Mouse (Mus musculus) lung, postnatal 10 days (tissue): ENCODE data around the gene Mylk2.
A peak's percentile ranks its signal among the peaks of the same experiment; 100 is the strongest.

Experiments used
- DNase-seq: peaks from one replicate; pipeline ENCODE4 v3.0.0; 2021

The Mylk2 gene

DNA sequence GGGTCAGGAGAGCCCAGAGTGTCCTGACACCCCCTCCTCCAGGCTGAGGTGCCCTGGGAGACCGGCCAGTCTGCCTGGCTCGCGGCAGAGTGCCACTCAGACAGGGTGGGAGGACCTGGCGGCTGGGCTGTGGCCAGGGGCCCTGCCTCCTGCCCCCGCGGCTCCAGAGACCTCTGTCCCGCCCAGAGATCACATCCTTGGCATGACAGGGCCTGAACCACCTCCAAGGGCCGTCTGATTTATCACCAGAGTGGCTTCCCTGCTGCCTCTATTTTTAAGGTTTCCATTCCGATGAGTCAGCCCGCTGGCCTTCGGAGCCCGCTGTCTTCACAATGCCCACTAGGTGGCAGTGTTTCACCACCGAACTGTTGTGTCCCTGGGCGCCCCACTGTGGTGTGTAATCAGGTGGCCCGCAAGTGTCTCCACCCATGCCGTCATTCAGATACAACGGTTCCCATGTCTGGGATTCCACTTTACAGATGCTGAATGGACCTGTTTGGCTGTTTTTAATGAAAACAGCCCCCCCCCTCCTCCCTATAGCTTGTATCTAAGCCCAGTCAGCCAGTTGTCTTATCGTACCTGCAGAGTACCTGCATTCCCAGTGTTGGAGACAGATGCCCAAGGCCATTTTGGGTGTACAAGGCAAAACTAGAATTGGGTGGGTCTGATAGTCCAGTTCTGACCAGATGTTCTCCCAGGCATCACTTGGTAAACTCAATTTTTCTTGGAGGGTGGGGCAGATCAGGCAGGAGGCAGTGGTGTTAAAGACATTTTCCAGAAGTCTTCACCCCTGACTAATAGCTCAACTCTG lies 3.4 kb downstream of the Mylk2 start:
- DNase-seq, result peak; percentile 90

DNA sequence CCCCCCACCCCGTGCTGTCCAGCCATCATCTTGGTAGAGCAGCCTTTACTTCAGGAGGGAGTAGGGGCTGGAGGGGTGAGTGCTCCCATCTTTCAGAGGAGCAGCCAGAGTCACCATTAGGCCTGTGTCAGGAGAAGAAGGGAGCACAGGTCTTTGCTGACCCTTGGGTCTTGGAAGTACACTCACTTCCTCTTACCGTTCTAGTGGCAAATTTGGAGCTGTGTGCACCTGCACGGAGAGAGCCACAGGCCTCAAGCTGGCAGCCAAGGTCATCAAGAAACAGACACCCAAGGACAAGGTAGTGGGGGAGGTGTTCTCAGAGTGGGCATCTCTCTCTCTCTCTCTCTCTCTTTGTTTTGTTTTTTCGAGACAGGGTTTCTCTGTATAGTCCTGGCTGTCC lies 4.3 kb downstream of the Mylk2 start:
- no peak for DNase-seq

DNA sequence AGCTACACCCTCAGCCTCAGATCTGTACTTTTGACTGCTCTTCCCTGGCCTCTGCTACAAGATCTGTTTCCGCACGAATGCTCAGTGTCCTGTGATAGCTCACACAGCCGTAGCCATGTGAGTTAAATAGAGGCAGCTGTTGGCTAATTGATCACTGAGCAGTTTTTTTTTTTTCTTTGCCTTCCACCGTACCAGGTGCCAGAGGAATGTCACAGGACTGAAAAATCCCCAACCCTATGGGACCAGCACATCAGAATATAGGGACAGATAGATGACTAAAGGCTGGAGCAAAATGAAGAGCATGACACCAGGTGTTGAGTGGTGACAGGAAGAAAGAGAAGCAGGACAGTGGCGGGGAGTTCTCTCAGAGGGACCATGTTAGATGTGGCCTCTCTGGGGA lies 5.0 kb downstream of the Mylk2 start:
- DNase-seq, result no peak

DNA sequence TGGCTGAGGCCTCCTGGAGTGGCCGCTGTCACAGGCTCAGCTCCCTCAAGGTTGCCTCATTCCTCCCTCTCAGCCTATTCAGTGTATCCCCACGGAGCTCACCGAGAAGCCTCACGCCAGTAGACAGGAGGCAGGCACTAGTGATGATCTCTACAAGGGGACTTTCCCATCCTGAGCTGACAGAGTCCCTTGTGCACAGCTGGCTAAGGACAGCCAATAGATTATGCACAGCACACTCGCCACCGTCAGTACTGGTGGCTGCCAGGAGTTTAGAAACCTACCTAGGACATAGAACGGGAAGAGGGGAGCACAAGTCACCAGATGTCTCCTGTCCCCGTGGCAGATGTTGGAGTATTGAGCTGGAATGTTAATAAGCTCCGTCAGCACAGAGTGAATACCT lies 6.5 kb downstream of the Mylk2 start:
- DNase-seq, result no peak

DNA sequence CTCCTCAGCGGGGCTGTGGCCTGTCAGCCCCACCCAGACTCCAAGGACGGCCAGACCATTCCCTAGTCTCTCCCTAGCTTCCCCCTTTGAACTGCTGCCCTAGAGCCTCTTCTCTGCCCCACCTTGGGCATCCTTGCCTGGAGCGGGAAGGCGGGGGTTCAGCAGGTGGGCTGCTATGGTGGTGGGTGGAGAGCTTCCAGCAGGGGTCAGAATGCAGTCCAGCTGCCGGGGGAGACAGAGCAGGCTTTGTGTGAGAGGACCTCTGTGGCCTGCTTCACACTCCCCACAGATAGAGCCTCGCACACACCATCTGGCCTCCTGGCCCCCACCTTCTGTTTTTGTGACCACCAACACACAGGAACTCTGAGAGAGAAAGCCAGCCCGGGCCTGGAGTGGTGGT lies 11.2 kb downstream of the Mylk2 start:
- DNase-seq, result no peak

DNA sequence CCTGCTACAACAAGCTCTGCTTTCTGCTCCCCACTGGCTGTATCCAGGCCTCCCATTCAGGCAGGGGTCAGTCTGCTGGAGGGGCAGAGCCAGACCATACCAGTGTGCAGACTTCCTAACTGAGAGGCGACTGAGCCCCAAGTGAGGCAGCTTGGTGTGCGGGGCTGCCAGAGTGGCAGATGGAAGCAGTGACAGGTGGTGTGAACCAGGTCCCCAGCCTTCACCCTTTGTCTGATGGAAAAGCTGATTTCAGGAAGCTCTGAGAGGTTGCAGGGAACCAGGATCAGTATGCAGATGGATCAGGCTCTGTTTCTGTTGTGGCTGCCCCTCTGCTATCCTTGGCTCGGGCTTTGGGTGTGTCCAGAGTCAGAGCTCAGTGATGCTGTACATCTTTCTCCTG lies 12.5 kb downstream of the Mylk2 start:
- no peak for DNase-seq

DNA sequence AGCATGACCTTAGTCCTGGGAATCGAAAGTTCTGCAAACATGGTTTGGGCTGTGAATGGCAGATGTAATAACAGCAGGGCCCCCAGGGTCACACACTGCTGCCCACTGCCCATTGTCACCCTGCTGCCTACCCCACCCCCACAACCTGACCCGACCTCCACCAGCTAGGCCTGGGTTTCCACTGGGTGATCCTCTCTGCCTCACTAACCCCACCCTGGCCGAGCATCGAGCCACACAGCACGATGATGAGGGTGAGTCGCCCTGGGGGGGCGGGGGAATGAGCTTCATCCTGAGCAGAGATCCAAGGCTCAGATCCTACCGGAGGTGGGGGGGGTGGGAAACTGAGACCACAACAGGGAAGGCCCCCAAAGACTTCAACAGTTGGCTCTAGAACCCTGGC lies 13.0 kb downstream of the Mylk2 start:
- DNase-seq, result no peak

DNA sequence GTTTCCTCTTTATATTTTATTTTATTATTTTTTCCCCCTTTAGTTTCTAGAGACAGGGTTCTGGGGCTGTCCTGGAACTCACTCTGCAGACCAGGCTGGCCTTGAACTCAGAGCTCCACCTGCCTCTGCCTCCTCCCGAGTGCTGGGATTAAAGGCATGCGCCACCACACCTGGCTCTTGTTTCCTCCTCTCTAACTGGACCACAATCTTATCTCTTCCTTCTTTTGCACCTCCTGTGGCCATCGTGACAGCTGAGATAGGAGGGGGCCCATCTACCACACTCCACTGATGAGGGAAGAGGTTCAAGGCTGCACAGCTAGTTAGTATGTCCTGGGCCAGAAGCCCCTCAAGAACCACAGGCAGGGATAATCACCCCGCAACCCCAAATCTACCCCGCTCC lies 13.4 kb downstream of the Mylk2 start:
- DNase-seq, result no peak

DNA sequence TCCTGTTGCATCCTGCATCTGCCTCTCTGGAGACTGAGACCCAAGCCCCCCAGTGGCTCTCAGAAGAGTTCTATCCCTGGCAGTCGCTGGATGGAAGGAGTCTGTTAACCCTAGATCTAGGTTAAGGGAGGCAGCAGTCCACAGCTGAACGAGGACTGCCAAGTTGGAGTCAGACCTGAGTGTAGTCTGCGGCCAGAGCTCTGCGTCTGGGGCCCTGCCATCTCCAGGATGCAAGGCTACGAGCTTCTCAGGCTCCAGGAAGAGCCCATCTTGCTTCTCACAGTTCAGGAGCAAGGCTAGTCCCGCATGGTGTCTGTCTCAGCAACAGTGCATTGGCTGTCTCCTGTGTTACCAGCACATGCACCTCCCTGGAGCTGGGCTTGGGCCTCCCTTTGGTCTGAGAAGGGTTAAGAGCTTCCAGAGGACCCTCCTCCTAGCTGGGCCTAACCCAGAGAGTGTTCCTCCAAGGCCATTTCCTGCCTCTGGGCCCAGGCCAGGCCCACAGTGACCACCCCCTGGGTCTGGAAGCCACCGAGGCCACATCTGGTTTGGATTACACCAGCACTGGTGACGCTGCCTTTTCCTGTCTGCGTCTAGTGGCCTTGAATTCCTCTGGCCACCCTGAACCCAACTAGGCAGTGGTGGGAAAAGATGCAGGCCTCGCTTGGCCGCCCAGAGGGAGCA lies 14.2 kb downstream of the Mylk2 start:
- peak; percentile 86 for DNase-seq

DNA sequence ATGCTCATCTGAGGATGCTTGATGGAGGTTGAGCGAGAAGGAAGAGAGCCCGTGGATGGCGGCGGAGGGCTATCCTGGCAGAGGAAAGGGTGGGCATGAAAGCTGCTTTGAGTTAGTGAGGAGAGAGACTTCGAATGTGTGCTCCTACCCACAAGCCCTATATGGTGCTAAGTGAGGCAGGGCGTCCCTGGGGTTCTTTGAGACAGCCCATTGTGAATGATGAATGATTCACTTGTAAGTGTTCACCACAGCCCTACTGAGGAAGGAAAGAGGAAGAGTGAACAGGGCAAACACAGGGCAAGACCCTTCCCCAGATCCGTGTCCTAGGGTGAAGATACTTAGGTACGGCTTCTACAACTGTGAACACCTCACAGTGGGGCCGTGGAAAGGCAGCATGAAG lies 15.7 kb downstream of the Mylk2 start:
- DNase-seq, result no peak

DNA sequence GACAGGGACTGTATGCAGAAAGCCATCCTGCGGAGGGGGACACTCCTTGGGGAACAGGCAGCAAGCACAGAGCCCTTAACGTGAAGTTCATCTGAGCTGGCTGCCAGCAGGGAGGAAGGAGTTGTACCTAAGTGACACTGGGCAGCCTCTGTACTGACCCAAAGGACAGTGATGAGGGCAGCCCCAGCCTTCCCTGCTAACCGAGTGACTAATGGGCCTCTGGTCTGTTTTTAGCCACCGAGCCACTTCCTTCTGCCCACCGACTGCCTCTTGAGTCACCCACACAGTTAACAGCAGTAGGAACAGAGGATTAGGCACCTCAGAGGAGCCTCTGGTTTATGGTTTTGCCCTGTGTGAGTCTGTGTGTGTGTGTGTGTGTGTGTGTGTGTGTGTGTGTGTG lies 16.2 kb downstream of the Mylk2 start:
- DNase-seq, result no peak

DNA sequence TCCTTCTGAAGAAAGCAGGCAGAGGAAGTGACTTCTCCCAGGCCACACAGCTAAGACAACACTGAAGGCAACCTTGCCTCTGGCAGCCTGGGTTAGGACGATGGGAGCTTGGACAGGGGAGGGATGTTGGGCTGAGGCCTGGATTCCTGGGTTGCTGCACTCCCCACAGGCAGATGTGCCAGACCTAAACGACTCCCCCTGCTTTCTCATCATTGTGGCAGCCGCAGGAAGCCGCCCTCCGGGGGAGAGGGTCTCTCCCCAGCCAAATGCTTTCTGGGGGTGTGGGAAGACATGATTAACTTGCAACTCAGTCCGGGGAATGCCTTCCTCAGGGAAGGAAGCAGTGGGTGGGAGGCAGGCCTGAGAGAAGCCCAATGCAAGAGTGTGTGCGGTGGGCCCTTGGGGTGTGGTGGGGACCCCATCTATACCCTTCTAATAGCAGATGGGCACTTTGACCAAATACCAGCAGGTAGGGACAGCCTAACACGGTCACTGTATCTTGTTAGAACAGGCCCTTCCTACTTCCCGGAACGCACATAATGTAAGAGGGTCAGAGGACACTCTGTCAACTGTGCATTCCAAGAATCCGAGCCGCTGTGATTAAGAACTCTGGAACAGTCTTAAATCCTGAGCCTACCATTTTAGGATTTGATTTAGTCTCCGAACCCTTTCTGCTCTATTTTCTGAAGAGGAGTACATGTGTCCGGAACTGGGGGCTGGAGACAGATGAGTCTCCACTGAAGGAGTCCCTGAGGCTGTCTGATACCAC lies 17.3 kb downstream of the Mylk2 start:
- no peak for DNase-seq

DNA sequence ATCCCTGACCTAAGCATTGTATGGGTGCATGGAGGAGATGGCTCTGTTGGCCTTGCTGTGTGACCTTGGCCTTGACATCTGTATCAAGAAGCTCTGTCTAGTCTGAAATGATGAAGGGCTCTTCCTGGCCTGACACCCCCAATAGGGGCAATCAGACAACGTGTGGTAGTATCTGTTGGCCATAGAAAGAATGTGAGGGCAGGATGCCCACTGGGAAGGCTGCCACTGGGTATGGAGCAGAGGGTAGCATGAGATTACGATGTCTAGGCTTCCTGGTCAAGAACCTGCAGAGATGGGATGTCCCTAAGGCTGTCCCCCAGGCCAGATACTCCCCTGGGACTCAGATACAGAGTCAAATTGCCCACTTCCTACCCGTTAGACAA lies 17.8 kb downstream of the Mylk2 start:
- DNase-seq, result no peak

DNA sequence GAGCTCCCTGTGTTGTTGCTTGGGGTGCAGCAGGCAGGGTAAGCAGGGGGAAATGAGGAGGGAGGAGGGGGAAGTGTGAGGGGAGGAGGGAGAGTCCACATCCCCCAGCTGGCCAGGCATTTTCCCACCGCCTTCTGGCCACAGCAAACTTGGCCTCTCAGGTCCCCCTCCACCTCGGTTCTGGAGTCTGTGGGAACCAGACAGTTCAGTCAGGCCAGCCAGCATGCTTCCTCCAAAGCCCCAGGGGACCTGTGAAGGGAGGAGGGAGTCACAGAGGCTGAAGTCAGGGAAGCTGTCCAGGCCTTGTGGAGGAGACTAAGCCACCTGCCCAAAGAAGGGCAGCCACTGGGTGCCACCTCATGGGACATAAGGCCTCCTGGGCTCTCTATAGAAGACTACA lies 19.1 kb downstream of the Mylk2 start:
- DNase-seq, result peak; percentile 66

DNA sequence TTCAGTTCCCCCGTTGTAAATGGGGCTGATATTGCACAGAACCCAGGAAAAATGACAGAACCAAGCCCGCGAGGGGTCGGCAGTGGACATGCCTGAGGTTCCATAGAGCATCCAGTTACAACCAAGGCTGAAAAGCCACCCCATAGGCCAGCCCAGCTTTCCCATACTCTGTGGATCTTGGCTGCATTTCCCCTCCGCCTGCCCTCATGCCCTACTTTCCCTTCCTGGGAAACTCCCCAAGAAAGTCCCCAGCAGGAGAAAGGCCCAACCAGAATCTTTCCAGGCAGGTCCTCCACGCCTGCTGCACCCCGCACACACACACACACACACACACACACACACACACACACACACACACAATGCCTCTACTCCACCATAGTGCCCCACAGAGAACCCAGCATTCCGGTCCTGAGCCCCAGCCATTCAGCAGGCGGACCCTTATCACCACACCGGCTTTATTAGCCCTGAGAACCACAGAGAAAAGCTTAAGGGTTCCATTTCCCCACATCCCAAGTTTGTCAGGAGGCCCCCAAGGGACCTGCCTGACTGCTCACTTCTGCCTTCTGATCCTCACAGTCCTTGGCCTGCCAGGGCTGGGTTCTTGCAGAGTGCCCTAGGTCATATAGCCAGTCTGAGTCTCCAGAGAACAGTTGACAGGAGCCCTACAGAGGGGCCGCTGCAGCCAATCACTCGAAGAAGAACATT lies 20.5 kb downstream of the Mylk2 start:
- DNase-seq, result peak; percentile 41

DNA sequence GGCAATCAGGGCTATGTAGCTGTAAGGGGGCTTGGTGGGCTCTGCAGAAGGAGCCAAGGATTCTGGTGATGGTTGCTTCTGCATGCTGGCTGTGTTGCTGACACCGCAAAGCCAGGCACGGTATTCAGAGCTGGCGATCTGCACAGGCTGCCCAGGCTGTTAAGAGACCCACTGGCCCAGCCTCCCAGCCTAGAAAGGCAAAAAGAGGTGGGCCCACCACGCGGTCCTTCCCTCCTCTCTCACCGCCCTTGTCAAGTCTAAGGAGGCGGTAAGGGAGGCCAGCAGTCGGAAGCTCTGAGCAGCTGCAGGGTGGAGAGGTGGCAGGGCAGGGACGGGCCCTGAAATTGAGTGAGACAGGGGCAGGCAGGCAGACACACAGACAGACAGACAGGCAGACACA lies 21.9 kb downstream of the Mylk2 start, which contains the start of gene Foxs1:
Gene Foxs1 (minus strand): TSS at position 161 of the 400 bp plus-strand sequence.
- peak; percentile 77 for DNase-seq

DNA sequence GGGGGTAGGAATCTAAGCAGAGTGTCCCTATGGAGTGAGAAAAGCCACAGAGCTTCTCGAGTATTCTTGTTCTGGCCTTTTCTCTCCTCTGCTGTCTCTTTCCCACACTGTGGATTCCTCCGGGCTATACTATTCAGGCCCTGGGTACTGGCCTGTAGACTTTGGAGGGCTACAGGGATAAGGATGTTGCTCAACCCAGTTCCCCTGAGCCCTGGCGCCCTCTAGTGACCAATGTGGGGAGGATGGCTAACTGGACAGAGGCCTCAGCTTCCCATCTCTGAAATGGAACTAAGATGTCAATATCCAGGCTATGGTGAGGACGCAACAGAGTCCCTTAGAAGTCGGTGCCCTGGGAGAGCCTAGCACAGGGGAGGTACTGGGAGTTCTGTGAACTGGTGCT lies 22.5 kb downstream of the Mylk2 start:
- peak; percentile 78 for DNase-seq

DNA sequence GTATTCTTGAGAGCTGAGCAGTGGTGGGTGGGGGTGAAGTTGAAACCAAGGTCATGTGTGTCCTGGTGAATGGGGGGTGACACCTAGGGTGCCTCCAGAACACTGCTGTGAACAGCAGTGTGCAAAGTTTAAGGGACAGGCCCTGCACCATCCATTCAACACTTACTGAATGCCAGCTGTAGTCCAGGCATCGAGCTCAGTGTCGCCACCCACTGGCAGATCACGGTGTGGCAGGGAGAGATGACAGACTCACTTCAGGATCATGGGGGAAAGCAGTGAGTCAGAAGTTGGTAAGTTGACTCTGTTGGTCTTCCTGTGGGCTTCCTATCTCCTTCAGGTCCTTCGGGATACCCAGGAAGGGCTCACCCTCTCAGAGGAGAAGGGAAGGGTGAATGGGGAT lies 28.7 kb downstream of the Mylk2 start:
- DNase-seq, result peak; percentile 64

DNA sequence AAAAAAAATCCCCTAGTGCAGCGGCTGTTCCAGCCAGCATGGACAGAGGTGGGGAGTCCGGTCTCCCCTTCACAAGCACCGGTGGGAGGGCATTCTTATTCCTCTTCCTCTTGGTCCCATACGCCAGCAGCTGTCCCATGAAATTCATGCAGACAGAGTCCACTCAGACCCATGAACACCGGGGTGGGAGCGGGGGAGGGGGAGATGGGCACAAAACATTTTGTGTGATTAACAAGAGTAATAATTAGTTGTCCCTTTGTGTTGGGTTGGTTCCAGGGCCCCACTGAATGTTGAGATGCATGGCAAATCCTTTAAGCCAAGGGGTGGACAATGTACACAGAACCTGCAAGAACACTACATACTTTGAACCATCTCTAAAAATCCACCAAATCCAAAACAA lies 30.0 kb downstream of the Mylk2 start:
- no peak for DNase-seq

DNA sequence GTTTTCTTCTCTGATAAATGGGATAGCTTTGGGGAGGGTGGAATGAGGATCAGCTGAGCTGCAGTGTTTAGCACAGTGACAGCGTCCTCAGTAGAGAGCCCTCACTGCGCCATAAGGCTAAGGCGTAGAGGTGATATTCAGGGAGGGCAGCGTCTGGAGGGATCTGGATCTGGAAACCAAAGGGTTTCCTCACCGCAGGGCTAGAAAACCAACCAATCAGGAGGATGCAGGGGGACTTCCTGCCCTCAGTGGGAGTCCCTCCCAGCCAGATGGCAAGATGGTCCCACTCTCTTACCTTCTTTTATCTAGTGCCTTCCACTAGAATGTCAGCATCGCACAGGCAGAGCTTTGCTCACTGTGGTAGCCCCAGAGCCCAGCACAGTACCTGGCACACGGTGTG lies 30.6 kb downstream of the Mylk2 start:
- no peak for DNase-seq

DNA sequence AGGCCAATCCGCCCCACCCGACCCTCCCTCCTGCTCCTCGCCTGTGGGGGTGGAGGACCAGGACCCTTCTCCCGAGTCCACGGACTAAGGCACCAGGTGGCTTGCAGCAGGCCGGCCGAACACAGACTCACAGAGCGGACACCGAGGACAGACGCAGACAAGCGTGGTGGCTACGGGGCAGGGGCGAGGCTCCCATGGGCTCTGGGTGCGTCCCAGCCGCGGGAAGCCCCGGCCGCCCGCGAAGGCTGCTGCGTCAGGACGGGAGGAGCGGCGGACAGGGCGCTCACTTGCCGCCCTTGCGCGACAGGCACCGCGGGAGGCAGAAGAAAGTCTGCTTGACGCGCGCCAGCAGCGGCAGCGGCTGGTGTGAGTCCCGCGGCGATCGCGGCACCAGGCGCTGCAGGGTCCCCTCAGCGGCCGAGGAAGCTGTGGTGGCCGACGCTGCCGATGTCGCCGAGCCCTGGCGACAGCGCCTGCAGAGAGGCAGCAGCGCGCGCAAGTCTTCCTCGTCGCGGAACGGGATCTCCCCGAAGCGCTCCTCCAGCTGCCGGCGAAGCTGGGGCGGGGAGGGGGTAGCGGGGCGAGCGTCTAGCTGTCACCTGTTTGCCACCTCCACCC lies 31.9 kb downstream of the Mylk2 start:
- DNase-seq, result no peak

DNA sequence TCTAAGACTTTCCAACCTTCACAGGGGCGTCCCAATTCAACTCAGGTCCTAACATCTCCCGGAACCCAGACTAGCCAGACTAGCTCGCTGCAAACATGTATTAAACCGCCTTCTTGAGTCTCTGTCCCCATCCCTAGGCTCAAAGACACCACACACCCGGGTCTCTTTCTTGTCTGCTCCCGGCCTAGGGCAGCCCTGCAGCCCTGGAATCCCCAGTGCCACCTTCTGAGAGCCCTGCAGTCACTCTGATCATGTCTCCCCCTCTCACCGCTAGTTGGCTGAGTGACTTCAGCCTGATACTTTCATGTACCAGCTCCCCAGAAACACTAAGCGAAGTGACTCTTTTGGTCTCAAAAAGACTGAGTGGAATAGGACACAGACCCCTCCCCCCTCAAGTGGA lies 32.4 kb downstream of the Mylk2 start:
- DNase-seq, result no peak

DNA sequence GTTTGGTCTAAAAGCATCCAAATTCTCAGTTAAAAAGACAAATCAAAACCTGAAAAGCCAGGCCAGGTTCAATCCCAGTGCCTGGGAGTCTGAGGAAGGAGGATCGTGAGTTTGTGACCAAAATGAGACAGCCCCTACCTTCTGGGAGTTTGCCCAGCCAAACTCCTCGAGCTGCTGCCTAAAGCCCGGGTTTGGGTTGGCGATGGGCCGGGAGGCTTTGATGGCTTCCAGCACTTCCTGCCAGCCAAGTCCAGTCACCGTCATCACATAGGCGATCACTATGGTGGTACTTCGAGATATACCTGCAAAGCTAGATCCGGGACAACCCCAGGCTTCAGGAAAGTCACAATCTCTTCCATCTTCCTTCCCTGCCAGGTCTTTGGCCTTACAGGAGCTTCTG lies 32.9 kb downstream of the Mylk2 start:
- no peak for DNase-seq
